Mouse (Mus musculus) testis, postnatal 14 days (tissue): ENCODE measurements around the gene Panx1.

Source experiments
- DNase-seq: peaks from one replicate; pipeline ENCODE4 v3.0.0; 2021; ENCODE audit warnings: low spot score

Panx1 gene

DNA sequence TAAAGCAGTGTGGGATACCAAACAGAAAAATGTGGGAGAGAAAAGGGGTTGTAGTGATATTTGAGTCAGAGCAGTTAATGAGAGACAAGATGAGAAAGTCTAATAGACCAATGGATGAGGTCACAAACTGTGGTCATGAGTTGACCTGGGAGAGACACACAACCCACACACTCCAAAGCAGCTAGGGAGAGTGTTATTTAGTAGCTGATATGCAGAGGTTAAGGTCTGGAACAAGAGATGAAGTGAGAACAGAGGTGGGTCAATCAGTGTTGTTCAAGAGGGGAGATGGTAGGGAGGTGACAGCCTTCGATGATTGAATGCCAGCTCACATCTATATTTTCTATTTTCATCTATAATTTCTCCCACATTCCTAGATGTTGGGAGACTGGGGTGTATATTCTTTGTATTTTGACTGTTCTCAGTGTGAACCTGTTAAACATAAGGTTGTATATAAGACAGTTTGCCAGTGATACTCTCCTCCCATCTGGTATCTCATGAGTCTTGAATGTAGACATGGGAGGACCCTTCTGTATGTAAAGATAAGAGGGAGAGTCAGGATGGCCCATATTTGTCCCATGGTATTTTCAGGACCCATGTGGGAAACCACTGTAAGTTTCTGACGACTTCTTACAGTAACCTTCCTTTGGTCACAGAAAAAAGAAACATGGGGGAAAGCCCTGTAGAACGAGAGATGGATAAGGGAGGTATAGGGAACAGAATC is 74.3 kb downstream of the Panx1 start:
- DNase-seq: no peak

DNA sequence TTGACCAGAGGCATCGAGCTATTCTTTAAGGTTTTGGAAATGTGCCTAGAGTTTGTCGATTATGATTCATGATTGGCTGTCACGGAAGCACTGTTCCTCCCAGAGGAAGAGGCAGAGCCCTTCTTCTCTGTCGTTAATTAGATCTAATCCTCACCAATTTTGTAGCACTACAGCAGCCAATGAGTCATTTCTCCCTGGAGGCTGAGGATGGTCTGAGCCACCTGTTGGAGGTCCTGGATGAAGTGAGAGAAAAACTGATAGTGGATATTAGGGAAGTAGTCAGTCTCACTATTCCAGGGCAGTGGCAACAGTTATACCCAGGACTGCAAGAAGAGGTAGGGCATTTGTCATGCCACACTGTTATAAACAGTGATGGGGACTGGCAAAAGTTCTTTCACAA is 75.1 kb downstream of the Panx1 start:
- no peak for DNase-seq

DNA sequence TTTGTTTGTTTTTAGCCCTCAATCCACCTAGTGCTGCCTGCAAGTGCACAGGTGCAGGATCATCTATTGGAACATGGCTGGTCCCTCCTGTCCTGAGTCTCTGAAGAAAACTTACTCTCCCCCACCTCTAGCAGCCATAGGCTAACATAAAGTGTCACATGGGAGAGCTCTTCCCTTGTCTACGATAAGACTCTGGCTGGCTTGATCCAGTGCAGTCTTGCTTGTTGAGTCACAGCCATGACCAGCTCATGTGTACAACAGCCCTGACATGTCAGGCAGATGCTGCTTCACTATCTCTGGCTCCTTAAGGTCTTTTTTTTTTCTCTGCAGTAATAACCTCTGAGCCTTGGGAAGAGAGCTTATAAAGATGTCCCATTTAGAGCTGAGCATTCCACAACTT is 77.7 kb downstream of the Panx1 start:
- no peak for DNase-seq

DNA sequence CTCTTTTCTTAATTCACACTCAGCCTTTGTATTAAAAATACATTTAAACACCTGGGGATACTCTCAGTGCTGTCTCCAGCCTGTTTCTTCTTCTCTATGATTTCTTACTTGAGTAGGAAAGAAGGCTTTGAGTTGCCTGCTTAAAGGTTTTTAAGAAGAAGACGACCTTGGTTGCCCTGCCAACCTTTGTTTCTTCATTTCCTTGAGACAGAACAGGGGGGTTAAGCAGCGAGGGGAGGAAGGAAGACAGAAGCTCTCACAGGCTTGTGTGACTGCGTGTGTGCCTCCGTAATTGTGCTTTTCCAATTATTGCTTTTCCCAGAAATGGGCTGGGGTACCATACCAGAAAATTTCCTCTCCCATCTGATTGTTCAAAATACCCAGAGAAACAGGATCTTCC is 78.5 kb downstream of the Panx1 start:
- DNase-seq: no peak

DNA sequence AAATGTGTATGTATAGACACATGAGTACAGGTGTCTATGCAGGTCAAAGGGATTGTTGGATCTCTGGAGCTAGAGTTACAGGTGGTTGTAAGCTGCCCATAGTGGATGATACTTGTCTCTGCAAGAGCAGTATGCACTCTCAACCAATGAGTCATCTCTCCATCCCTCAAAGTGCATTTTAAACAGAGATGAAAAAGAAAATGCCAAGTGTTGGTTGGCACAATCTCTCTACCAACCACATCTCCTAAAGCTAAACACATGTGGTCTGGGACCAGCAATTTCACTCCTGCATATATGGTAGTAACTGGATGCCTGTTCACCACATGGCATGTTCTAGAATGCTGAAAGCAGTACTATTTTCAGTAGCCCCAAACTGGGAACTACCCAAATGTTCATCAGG is 79.9 kb downstream of the Panx1 start:
- no peak for DNase-seq

DNA sequence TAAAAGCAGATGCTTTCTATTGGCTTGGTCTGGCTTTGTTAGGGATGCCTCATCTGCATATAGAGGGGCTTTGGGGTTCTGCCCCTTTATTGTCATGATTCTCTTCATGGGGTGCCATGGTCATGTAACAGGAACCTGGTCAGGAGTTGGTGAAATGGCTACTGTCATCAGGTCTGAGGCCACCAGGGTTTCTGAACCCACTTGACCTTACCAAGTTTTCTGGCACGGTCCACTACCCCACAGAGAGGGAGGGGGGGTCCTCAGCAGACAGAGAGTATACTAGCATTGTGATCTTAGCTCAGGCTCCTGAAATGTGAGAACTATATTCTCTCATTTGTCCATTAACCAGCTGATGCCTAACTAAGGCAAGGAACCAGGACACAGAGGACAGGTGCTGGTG is 82.5 kb downstream of the Panx1 start:
- DNase-seq: no peak

DNA sequence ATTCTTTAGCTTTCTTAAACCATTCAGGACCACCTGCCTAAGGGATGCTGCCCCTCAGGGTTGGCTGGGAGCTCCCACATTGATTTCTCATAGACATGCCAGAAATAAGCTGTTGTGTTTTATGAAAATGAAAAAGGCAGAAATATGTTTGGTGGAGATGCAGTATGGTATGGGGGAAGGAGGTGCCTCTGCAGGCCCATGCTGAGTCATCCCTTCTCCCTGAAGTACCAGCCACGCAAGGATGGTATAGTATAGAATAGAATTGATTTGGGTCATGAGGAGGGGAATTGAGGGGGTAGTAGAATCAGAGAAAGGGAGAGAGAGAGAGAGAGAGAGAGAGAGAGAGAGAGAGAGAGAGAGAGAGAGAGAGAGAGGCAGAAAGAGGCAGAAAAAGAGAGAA is 90.6 kb downstream of the Panx1 start:
- no peak for DNase-seq
